Mouse (Mus musculus): ENCODE measurements at regions not wholly inside any gene's neighbourhood (a gene's known extent, or its start where the extent isn't known, plus 50 kb on each side); places are given as distances from the start of the nearest gene placed in this dataset.
A peak's percentile ranks its signal among the peaks of the same experiment; 100 is the strongest.
"Not testable (repeated sequence)": the region's sequence is repeated elsewhere in the genome, so short reads cannot be mapped to it uniquely, and the experiment has no call there.

- no peak for TF ChIP-seq POLR2A (IDR thresholded peaks at IDR 0.05; ENCODE audit: borderline replicate concordance, extremely low read depth, insufficient read depth, insufficient read length, poor library complexity, severe bottlenecking)
- no peak for TF ChIP-seq CTCF (IDR thresholded peaks at IDR 0.05; ENCODE audit: borderline replicate concordance, extremely low read depth, insufficient read depth, insufficient read length)
- no peak for DNase-seq (ENCODE audit: low read depth)
These were observed 114.3 kb upstream of the Slc1a3 start for GRCm38 (mm10) chr15:8824861-8825260.

- DNase-seq (ENCODE audit: low read depth) = not testable (repeated sequence)
These were observed 112.2 kb upstream of the Slc1a3 start for GRCm38 (mm10) chr15:8822795-8823194.

GRCm38 (mm10) chr15:8817542-8817941 is 107.0 kb upstream of the Slc1a3 start:
- DNase-seq (ENCODE audit: low read depth) = peak; percentile 16
- TF ChIP-seq CTCF (IDR thresholded peaks at IDR 0.05; ENCODE audit: borderline replicate concordance, extremely low read depth, insufficient read depth, insufficient read length) (no peak), POLR2A (IDR thresholded peaks at IDR 0.05; ENCODE audit: borderline replicate concordance, extremely low read depth, insufficient read depth, insufficient read length, poor library complexity, severe bottlenecking) (no peak)

- TF ChIP-seq CTCF (IDR thresholded peaks at IDR 0.05; ENCODE audit: borderline replicate concordance, extremely low read depth, insufficient read depth, insufficient read length) (no peak), POLR2A (IDR thresholded peaks at IDR 0.05; ENCODE audit: borderline replicate concordance, extremely low read depth, insufficient read depth, insufficient read length, poor library complexity, severe bottlenecking) (no peak)
- peak; percentile 43 for DNase-seq (ENCODE audit: low read depth)
These were observed 106.2 kb upstream of the Slc1a3 start for GRCm38 (mm10) chr15:8816501-8817368.

GRCm38 (mm10) chr15:8815958-8816357 is 105.4 kb upstream of the Slc1a3 start:
- no peak for TF ChIP-seq CTCF (IDR thresholded peaks at IDR 0.05; ENCODE audit: borderline replicate concordance, extremely low read depth, insufficient read depth, insufficient read length)
- TF ChIP-seq POLR2A (IDR thresholded peaks at IDR 0.05; ENCODE audit: borderline replicate concordance, extremely low read depth, insufficient read depth, insufficient read length, poor library complexity, severe bottlenecking) = no peak
- DNase-seq (ENCODE audit: low read depth) = peak; percentile 42

GRCm38 (mm10) chr15:8815277-8815676 is 104.7 kb upstream of the Slc1a3 start:
- TF ChIP-seq CTCF (IDR thresholded peaks at IDR 0.05; ENCODE audit: borderline replicate concordance, extremely low read depth, insufficient read depth, insufficient read length) (no peak), POLR2A (IDR thresholded peaks at IDR 0.05; ENCODE audit: borderline replicate concordance, extremely low read depth, insufficient read depth, insufficient read length, poor library complexity, severe bottlenecking) (no peak)

GRCm38 (mm10) chr15:8806354-8806753 is 95.8 kb upstream of the Slc1a3 start:
- peak; percentile 13 for DNase-seq (ENCODE audit: low read depth)
- TF ChIP-seq CTCF (IDR thresholded peaks at IDR 0.05; ENCODE audit: borderline replicate concordance, extremely low read depth, insufficient read depth, insufficient read length) (no peak), POLR2A (IDR thresholded peaks at IDR 0.05; ENCODE audit: borderline replicate concordance, extremely low read depth, insufficient read depth, insufficient read length, poor library complexity, severe bottlenecking) (no peak)

More at GRCm38 (mm10) chr15:8815277-8815676, 104.7 kb upstream of the Slc1a3 start:
- DNase-seq (ENCODE audit: low read depth) = peak; percentile 91

- DNase-seq (ENCODE audit: low read depth) = not testable (repeated sequence)
These were observed 95.0 kb upstream of the Slc1a3 start for GRCm38 (mm10) chr15:8805565-8805964.

GRCm38 (mm10) chr15:8802058-8802457 is 91.5 kb upstream of the Slc1a3 start:
- TF ChIP-seq POLR2A (IDR thresholded peaks at IDR 0.05; ENCODE audit: borderline replicate concordance, extremely low read depth, insufficient read depth, insufficient read length, poor library complexity, severe bottlenecking) = no peak
- TF ChIP-seq CTCF (IDR thresholded peaks at IDR 0.05; ENCODE audit: borderline replicate concordance, extremely low read depth, insufficient read depth, insufficient read length) = no peak
- DNase-seq (ENCODE audit: low read depth) = no peak

- no peak for TF ChIP-seq CTCF (IDR thresholded peaks at IDR 0.05; ENCODE audit: borderline replicate concordance, extremely low read depth, insufficient read depth, insufficient read length)
- TF ChIP-seq POLR2A (IDR thresholded peaks at IDR 0.05; ENCODE audit: borderline replicate concordance, extremely low read depth, insufficient read depth, insufficient read length, poor library complexity, severe bottlenecking) = no peak
- no peak for DNase-seq (ENCODE audit: low read depth)
These were observed 86.5 kb upstream of the Slc1a3 start for GRCm38 (mm10) chr15:8797015-8797414.

GRCm38 (mm10) chr15:8792106-8792505 is 81.5 kb upstream of the Slc1a3 start:
- no peak for TF ChIP-seq CTCF (IDR thresholded peaks at IDR 0.05; ENCODE audit: borderline replicate concordance, extremely low read depth, insufficient read depth, insufficient read length)
- no peak for TF ChIP-seq POLR2A (IDR thresholded peaks at IDR 0.05; ENCODE audit: borderline replicate concordance, extremely low read depth, insufficient read depth, insufficient read length, poor library complexity, severe bottlenecking)
- DNase-seq (ENCODE audit: low read depth) = peak; percentile 82

- DNase-seq (ENCODE audit: low read depth) = no peak
- TF ChIP-seq POLR2A (IDR thresholded peaks at IDR 0.05; ENCODE audit: borderline replicate concordance, extremely low read depth, insufficient read depth, insufficient read length, poor library complexity, severe bottlenecking) (no peak), CTCF (IDR thresholded peaks at IDR 0.05; ENCODE audit: borderline replicate concordance, extremely low read depth, insufficient read depth, insufficient read length) (no peak)
These were observed 79.4 kb upstream of the Slc1a3 start for GRCm38 (mm10) chr15:8789924-8790323.
